Mouse (Mus musculus) left cerebral cortex, adult 2 months (tissue): Measurements from ENCODE around the gene Igsf6. TPM values are rescaled to one million over a fixed set of nuclear protein-coding genes. Genes with fewer than 3 reads are reported as not detected.

Experiments used
- DNase-seq, 2 experiments: peaks; one replicate each; pipeline ENCODE4 v3.0.0; 2021 to 2022; ENCODE audit warnings: low spot score in 2 of 2, mixed read lengths in 1 of 2; ENCODE audit errors: extremely low spot score in 1 of 2
- H3K27ac ChIP-seq: fragments of 200-600 bp; 2 replicates; pipeline ENCODE4 v1.8.1; 2022
- H3K4me3 ChIP-seq: fragments of 200-600 bp; 2 replicates; pipeline ENCODE4 v1.8.1; 2022
- CTCF ChIP-seq: fragments of 200-600 bp; IDR thresholded peaks from 2 replicates; pipeline ENCODE4 v1.8.1; 2022; ENCODE audit warnings: antibody characterized with exemption, mild to moderate bottlenecking, moderate library complexity
- intact Hi-C: fragments of 180-260 bp; cut with DNase I; formaldehyde crosslinking; loops from one replicate; pipeline ENCODE4 v1.15.1; 2025
- long read RNA-seq, 2 experiments: library from polyadenylated mRNA; stranded (forward); transcript quantifications; one replicate each; pipeline ENCODE4 v2.0.0; 2021; ENCODE audit warnings: borderline mapping rate in 2 of 2
- total RNA-seq, 2 experiments: library from RNA; stranded (reverse); gene quantifications; 2 replicates each; pipeline ENCODE4 v1.2.3; 2021

Igsf6 gene
- under 1 TPM; 0.21 to 0.32 TPM for total RNA-seq
- long read RNA-seq, experiment 1, result 0 reads
- long read RNA-seq, experiment 2, result 0 reads

- Histone ChIP-seq H3K27ac (no peak within 1 kb of the TSS), H3K4me3 (no peak within 1 kb of the TSS)
- no peak for DNase-seq
- intact Hi-C loops, result no loop called here
- no peak for TF ChIP-seq CTCF
Observed at GRCm38 (mm10) chr7:121074281-121074680, at the start of gene Igsf6. Igsf6 (minus strand) TSS chr7:121074572.

GRCm38 (mm10) chr7:121120143-121120818 is 45.9 kb upstream of the Igsf6 start:
- Histone ChIP-seq H3K4me3 (no peak overlapping the region), H3K27ac (no peak overlapping the region)
- peak; percentile 81 to 85 for DNase-seq
- intact Hi-C loops, result loop anchor here (1.0 to 10.0 kb wide), 4 partner anchors 42 to 485 kb away; partner anchors contain the start of gene Uqcrc2
- TF ChIP-seq CTCF, result peak; percentile 93

- no peak for DNase-seq
- TF ChIP-seq CTCF, result no peak
- H3K27ac ChIP-seq, result no peak overlapping the region
- no peak overlapping the region for H3K4me3 ChIP-seq
- intact Hi-C loops, result no loop called here
Observed at GRCm38 (mm10) chr7:121111762-121112161, 37.4 kb upstream of the Igsf6 start.

DNA sequence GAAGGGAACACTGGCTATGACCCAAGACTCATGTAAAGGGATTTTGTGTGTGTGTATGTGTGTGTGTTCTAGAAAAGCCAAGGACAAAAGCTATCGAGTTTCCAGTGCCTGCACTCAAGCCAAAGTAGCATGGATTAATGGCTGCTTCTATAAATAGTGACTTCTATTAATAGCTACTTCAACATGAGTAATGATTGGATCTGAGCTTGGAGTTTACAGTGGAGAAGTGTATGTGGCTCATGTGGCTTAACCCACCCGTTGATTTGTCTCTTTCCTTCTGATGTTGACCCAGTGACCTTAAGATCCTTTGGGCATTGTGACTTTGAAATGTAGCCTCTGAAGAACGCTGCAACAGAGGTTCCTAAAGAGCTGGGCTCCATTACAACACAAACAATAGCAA is 36.9 kb upstream of the Igsf6 start:
- TF ChIP-seq CTCF, result no peak
- Histone ChIP-seq H3K4me3 (no peak overlapping the region), H3K27ac (no peak overlapping the region)
- intact Hi-C loops, result no loop called here
- DNase-seq, result no peak

DNA sequence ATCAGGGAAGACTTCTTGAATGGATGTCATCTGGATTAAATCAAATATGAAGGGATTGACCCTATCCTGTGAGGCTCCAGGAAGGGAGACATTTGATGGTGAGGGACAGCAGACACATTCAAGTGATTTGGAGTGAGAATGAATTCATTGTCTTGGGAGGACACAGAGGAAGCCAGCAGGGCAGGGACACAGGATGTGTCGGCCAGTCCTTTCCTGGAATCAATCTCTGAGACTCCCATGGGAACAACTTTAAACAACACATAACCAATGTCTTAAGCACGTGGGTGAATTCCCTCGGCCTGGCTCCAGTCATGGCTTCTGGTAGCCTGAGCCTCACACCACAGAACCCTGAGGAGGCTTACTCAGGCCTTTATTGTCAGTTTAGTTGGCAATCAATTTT is 33.5 kb upstream of the Igsf6 start:
- intact Hi-C loops, result no loop called here
- Histone ChIP-seq H3K4me3 (no peak overlapping the region), H3K27ac (no peak overlapping the region)
- DNase-seq, result no peak
- no peak for TF ChIP-seq CTCF

GRCm38 (mm10) chr7:121098614-121099389 is 24.4 kb upstream of the Igsf6 start:
- intact Hi-C loops, result no loop called here
- no peak for DNase-seq

DNA sequence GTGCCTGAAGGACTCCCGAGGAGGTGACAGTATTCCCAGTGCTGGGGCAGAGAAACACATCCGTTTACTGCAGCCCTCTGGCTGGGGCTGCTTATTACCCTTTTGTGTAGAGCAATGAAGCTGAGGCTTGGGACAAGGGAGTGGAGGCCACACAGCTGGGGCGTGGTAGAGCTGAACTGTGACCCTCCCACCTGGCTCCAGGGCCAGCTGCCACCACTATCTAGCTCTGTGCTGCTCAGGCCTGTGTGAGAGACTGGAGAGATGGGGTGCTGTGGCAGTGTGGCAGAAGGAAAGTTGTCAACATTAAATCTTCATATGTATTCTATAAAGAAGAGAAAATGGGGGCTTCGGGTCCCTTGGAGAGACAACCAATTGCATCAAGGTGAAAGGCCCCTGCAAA is 18.7 kb upstream of the Igsf6 start:
- TF ChIP-seq CTCF, result no peak
- no peak overlapping the region for H3K27ac ChIP-seq
- intact Hi-C loops, result no loop called here
- no peak for DNase-seq
- no peak overlapping the region for H3K4me3 ChIP-seq

More at GRCm38 (mm10) chr7:121098614-121099389, 24.4 kb upstream of the Igsf6 start:
- H3K27ac ChIP-seq, result no peak overlapping the region
- no peak for TF ChIP-seq CTCF
- H3K4me3 ChIP-seq, result no peak overlapping the region

DNA sequence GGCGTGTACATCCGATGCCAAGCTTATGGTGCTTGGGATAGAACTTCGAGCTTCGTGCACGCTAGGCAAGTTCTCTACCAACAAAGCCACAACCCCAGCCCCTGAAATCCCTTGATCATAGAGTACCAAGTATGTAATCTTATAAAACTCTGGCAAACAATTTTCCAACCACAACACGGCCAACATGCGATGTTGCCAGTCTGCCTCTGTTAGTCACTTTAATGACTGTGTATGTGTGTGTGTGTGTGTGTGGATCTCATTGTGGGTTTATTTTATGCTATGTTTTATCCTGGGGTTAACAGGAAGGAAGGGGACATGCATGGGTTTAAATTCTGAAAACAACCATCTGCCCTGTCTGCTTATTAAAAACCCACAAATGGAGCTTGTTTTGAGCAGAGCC is 16.4 kb upstream of the Igsf6 start:
- DNase-seq, result no peak
- no peak for TF ChIP-seq CTCF
- H3K27ac ChIP-seq, result no peak overlapping the region
- intact Hi-C loops, result no loop called here
- no peak overlapping the region for H3K4me3 ChIP-seq

DNA sequence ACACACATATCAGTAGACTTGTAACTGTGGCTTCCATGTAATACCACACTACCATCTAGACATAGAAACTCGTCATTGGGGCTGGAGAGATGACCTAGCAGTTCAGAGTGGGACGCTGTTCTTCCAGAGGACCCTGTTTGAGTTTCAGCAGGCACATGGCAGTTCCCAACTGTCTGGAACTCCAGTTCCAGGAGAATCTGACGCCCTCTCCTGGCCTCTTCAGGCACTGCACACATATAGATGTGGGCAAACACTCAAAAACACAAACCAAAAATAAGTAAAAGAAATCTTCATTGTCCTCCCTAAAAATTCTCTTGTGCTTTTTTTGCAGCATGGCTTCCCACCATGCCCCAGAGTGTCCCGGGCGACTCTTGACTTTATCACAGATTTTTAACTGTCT is 14.4 kb upstream of the Igsf6 start:
- Histone ChIP-seq H3K27ac (no peak overlapping the region), H3K4me3 (no peak overlapping the region)
- intact Hi-C loops, result no loop called here
- DNase-seq, result no peak
- TF ChIP-seq CTCF, result peak; percentile 11

DNA sequence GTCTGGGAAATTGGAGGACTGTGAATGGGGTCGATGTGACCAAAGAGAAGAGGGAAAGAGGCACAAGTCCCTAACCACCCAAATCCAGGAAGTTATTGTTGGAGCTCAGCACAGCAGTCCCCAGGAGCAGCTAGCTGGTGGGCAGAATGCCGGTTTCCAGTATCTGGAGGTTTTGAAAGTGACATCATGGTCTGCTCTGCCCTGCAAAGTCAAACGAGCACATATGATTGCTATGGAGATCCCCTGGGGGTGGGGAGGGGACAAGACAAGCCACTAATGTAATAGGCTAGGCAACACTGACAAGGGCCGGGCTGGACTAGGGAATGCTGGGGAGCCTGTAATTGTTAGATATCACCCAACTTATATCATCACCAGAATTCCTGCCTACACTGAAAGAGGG is 11.1 kb upstream of the Igsf6 start:
- Histone ChIP-seq H3K4me3 (no peak overlapping the region), H3K27ac (no peak overlapping the region)
- DNase-seq, result no peak
- intact Hi-C loops, result no loop called here
- TF ChIP-seq CTCF, result no peak

GRCm38 (mm10) chr7:121084840-121085453 is 10.6 kb upstream of the Igsf6 start:
- H3K4me3 ChIP-seq, result no peak overlapping the region
- intact Hi-C loops, result no loop called here
- no peak for TF ChIP-seq CTCF
- no peak overlapping the region for H3K27ac ChIP-seq
- DNase-seq, result no peak

- Histone ChIP-seq H3K4me3 (no peak overlapping the region), H3K27ac (no peak overlapping the region)
- intact Hi-C loops, result no loop called here
- no peak for TF ChIP-seq CTCF
- no peak for DNase-seq
Observed at GRCm38 (mm10) chr7:121082949-121083513, 8.7 kb upstream of the Igsf6 start.
